Mouse (Mus musculus): ENCODE measurements around the gene Ets2. TPM values are rescaled to one million over a fixed set of nuclear protein-coding genes. Genes with fewer than 3 reads are reported as not detected.

Ets2 gene
- polyA plus RNA-seq, 1 experiment from 2014 or later = 18.0 TPM

GRCm38 (mm10) chr16:95668151-95668993, 33.5 kb upstream of the Ets2 start:
- no peak overlapping the region for H3K27ac ChIP-seq
- H3K27me3 ChIP-seq (replicated peaks) = no peaks in the 10 kb centered on the region
- no peaks in the 10 kb centered on the region for H3K4me1 ChIP-seq
- no peaks in the 10 kb centered on the region for H3K36me3 ChIP-seq (replicated peaks)
- no peak overlapping the region for H3K4me2 ChIP-seq
- no peak overlapping the region for H3K9ac ChIP-seq
- no peak overlapping the region for H3K4me3 ChIP-seq
- no peaks in the 10 kb centered on the region for H3K9me3 ChIP-seq
- ATAC-seq (replicated peaks) = no peak
- 55% methylated on average over 19 of the region's 19 CpGs for WGBS

GRCm38 (mm10) chr16:95674452-95674921, 27.4 kb upstream of the Ets2 start:
- no peaks in the 10 kb centered on the region for H3K27me3 ChIP-seq (replicated peaks)
- H3K4me2 ChIP-seq = no peak overlapping the region
- H3K4me3 ChIP-seq = no peak overlapping the region
- H3K4me1 ChIP-seq = no peaks in the 10 kb centered on the region
- no peak for ATAC-seq (replicated peaks)
- no peaks in the 10 kb centered on the region for H3K9me3 ChIP-seq
- no peak overlapping the region for H3K9ac ChIP-seq
- H3K36me3 ChIP-seq (replicated peaks) = no peaks in the 10 kb centered on the region
- WGBS = 49% methylated on average over 5 of the region's 5 CpGs
- H3K27ac ChIP-seq = no peak overlapping the region

GRCm38 (mm10) chr16:95675212-95675611, 26.7 kb upstream of the Ets2 start:
- Histone ChIP-seq H3K4me1 (no peaks in the 10 kb centered on the region), H3K27ac (no peak overlapping the region), H3K27me3 (replicated peaks) (no peaks in the 10 kb centered on the region), H3K9ac (no peak overlapping the region), H3K9me3 (no peaks in the 10 kb centered on the region), H3K4me3 (no peak overlapping the region), H3K4me2 (no peak overlapping the region), H3K36me3 (replicated peaks) (no peaks in the 10 kb centered on the region)
- no peak for ATAC-seq (replicated peaks)
- 77% methylated on average over 11 of the region's 11 CpGs for WGBS

- H3K4me3 ChIP-seq = no peak overlapping the region
- no peak overlapping the region for H3K27ac ChIP-seq
- WGBS = 88% methylated on average over 3 of the region's 3 CpGs
- no peaks in the 10 kb centered on the region for H3K4me1 ChIP-seq
- H3K27me3 ChIP-seq (replicated peaks) = no peaks in the 10 kb centered on the region
- no peaks in the 10 kb centered on the region for H3K36me3 ChIP-seq (replicated peaks)
- no peak for ATAC-seq (replicated peaks)
- H3K9ac ChIP-seq = no peak overlapping the region
- H3K4me2 ChIP-seq = no peak overlapping the region
- no peaks in the 10 kb centered on the region for H3K9me3 ChIP-seq
Measured at GRCm38 (mm10) chr16:95676668-95677067, 25.2 kb upstream of the Ets2 start.

- H3K9me3 ChIP-seq = no peaks in the 10 kb centered on the region
- H3K27me3 ChIP-seq (replicated peaks) = no peaks in the 10 kb centered on the region
- WGBS = 91% methylated on average over 6 of the region's 6 CpGs
- H3K4me3 ChIP-seq = no peak overlapping the region
- no peak overlapping the region for H3K4me2 ChIP-seq
- H3K36me3 ChIP-seq (replicated peaks) = no peaks in the 10 kb centered on the region
- no peak overlapping the region for H3K9ac ChIP-seq
- no peak overlapping the region for H3K27ac ChIP-seq
- no peaks in the 10 kb centered on the region for H3K4me1 ChIP-seq
- ATAC-seq (replicated peaks) = no peak
Measured at GRCm38 (mm10) chr16:95682431-95682892, 19.4 kb upstream of the Ets2 start.

GRCm38 (mm10) chr16:95685807-95686206, 16.1 kb upstream of the Ets2 start:
- Histone ChIP-seq H3K9me3 (no peaks in the 10 kb centered on the region), H3K4me3 (no peak overlapping the region), H3K36me3 (replicated peaks) (no peaks in the 10 kb centered on the region), H3K27ac (no peak overlapping the region), H3K4me1 (no peaks in the 10 kb centered on the region), H3K9ac (no peak overlapping the region), H3K27me3 (replicated peaks) (no peaks in the 10 kb centered on the region), H3K4me2 (no peak overlapping the region)
- 78% methylated on average over 2 of the region's 2 CpGs for WGBS
- no peak for ATAC-seq (replicated peaks)

- ATAC-seq (replicated peaks) = no peak
- H3K4me3 ChIP-seq = no peak overlapping the region
- 53% methylated on average over 6 of the region's 6 CpGs for WGBS
Measured at GRCm38 (mm10) chr16:95686246-95686645, 15.6 kb upstream of the Ets2 start.

GRCm38 (mm10) chr16:95686901-95687300, 15.0 kb upstream of the Ets2 start:
- Histone ChIP-seq H3K4me2 (no peak overlapping the region), H3K4me3 (no peak overlapping the region), H3K4me1 (no peaks in the 10 kb centered on the region), H3K36me3 (replicated peaks) (no peaks in the 10 kb centered on the region), H3K27me3 (replicated peaks) (no peaks in the 10 kb centered on the region), H3K9ac (no peak overlapping the region), H3K9me3 (no peaks in the 10 kb centered on the region), H3K27ac (no peak overlapping the region)
- 90% methylated on average over 8 of the region's 8 CpGs for WGBS
- ATAC-seq (replicated peaks) = no peak

More at GRCm38 (mm10) chr16:95686246-95686645, 15.6 kb upstream of the Ets2 start:
- H3K4me1 ChIP-seq = no peaks in the 10 kb centered on the region
- H3K27me3 ChIP-seq (replicated peaks) = no peaks in the 10 kb centered on the region
- H3K4me2 ChIP-seq = no peak overlapping the region
- no peak overlapping the region for H3K27ac ChIP-seq
- no peaks in the 10 kb centered on the region for H3K9me3 ChIP-seq
- no peaks in the 10 kb centered on the region for H3K36me3 ChIP-seq (replicated peaks)
- no peak overlapping the region for H3K9ac ChIP-seq

- ATAC-seq (replicated peaks) = no peak
- H3K4me3 ChIP-seq = no peak overlapping the region
- H3K36me3 ChIP-seq (replicated peaks) = no peaks in the 10 kb centered on the region
- H3K27me3 ChIP-seq (replicated peaks) = no peaks in the 10 kb centered on the region
- WGBS = 82% methylated on average over 4 of the region's 4 CpGs
- no peak overlapping the region for H3K4me2 ChIP-seq
- no peak overlapping the region for H3K9ac ChIP-seq
- no peak overlapping the region for H3K27ac ChIP-seq
- H3K4me1 ChIP-seq = no peaks in the 10 kb centered on the region
- no peaks in the 10 kb centered on the region for H3K9me3 ChIP-seq
Measured at GRCm38 (mm10) chr16:95688010-95688409, 13.9 kb upstream of the Ets2 start.

GRCm38 (mm10) chr16:95696599-95696998, 5.3 kb upstream of the Ets2 start:
- no peaks in the 10 kb centered on the region for H3K36me3 ChIP-seq (replicated peaks)
- ATAC-seq (replicated peaks) = no peak
- WGBS = 53% methylated on average over 6 of the region's 6 CpGs
- no peak overlapping the region for H3K27ac ChIP-seq
- no peaks in the 10 kb centered on the region for H3K27me3 ChIP-seq (replicated peaks)
- H3K4me1 ChIP-seq = peaks cover 6% of the 10 kb centered on the region
- H3K4me3 ChIP-seq = no peak overlapping the region
- H3K4me2 ChIP-seq = no peak overlapping the region
- no peaks in the 10 kb centered on the region for H3K9me3 ChIP-seq
- no peak overlapping the region for H3K9ac ChIP-seq

GRCm38 (mm10) chr16:95699721-95700120, 2.2 kb upstream of the Ets2 start:
- ATAC-seq (replicated peaks) = no peak
- Histone ChIP-seq H3K4me2 (no peak overlapping the region), H3K27me3 (replicated peaks) (no peaks in the 10 kb centered on the region), H3K9ac (no peak overlapping the region), H3K4me1 (peaks cover 23% of the 10 kb centered on the region), H3K27ac (no peak overlapping the region), H3K9me3 (no peaks in the 10 kb centered on the region), H3K4me3 (no peak overlapping the region), H3K36me3 (replicated peaks) (no peaks in the 10 kb centered on the region)
- 76% methylated on average over 3 of the region's 3 CpGs for WGBS

GRCm38 (mm10) chr16:95700224-95700623, 1.7 kb upstream of the Ets2 start:
- WGBS = 50% methylated on average over 7 of the region's 7 CpGs
- Histone ChIP-seq H3K27me3 (replicated peaks) (no peaks in the 10 kb centered on the region), H3K4me2 (no peak overlapping the region), H3K36me3 (replicated peaks) (no peaks in the 10 kb centered on the region), H3K4me1 (peaks cover 26% of the 10 kb centered on the region), H3K9me3 (no peaks in the 10 kb centered on the region), H3K4me3 (no peak overlapping the region), H3K9ac (no peak overlapping the region), H3K27ac (no peak overlapping the region)
- no peak for ATAC-seq (replicated peaks)
